Mouse (Mus musculus) ovary, adult 18-20 months (tissue): ENCODE measurements around the gene Prss42.

Experiments
- DNase-seq: peaks from one replicate; pipeline ENCODE4 v3.0.0; 2022; ENCODE audit warnings: low spot score, mixed read lengths

Prss42 gene

GRCm38 (mm10) chr9:110797866-110798265 lies at the start of gene Prss42:
Gene Prss42, plus strand, starts transcription at chr9:110798166.
- DNase-seq, result no peak

DNA sequence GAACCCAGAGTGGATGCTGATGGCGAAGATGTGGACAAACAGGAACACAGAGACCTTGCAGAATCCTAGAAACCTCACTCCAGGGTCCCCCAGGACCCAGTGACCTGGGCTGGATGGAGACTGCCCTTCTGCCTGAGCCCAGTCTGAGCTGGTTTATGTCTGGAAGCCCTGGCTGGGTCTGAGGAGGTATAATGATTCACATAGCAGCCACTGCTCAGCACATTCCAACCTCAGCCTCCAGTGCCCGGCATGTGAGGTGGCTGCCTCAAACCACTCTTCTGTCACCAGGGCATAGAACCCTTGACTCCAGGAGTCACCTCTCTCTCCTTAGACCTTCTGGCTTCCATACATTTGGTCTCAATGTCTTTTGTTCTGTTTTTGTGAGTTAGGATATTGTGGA lies 49.5 kb upstream of the Prss42 start:
- DNase-seq, result no peak

- DNase-seq, result no peak
Observed at GRCm38 (mm10) chr9:110750404-110751187, 47.4 kb upstream of the Prss42 start.

DNA sequence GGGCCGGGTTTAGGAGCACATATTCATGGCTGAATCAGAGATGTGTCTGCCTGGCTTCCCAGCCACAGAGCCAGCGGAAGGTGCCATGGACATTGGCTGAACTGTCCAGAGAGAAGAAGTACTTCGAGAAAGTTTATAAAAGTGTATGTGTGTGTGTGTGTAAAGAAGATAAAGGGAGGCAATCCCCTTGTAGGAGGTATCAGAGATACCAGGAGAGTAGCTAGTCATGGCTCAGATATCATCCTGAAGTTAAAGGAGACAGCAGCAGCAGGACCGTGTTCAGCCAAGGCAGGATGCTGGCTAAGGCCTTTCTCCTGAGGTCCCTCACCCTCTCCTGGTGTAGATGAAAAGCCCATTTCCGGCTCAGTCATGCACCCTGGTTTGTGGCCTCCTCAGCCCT lies 46.6 kb upstream of the Prss42 start:
- no peak for DNase-seq

DNA sequence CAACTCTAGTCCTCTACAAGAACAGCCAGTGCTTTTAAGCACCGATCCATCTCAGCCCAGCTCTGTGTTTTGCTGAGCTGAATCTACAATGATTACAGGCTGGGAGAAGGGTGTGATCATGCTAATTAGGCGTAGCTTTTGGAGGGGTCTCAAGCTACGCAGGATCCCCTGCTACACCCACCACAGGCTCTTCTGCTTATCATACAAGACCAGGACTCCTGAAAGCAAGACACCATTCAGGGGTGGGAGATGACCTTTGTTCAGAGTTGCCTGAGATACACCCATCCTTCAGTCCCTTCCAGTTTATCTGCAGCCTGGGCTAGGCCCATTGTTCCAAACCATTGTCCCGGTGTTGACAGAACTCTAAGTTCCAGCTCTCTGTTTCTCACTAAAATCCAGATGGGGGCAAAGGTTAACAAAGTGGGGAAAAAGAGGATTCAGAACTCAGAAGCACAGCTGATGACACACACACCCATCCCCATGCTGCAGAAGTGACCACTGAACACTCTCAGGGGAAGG lies 45.0 kb upstream of the Prss42 start:
- DNase-seq, result no peak

- DNase-seq, result no peak
Observed at GRCm38 (mm10) chr9:110753773-110754172, 44.2 kb upstream of the Prss42 start.

GRCm38 (mm10) chr9:110757816-110758215 lies 40.1 kb upstream of the Prss42 start:
- no peak for DNase-seq

- DNase-seq, result peak; percentile 50
Observed at GRCm38 (mm10) chr9:110758605-110759004, 39.4 kb upstream of the Prss42 start.

GRCm38 (mm10) chr9:110759265-110759664 lies 38.7 kb upstream of the Prss42 start:
- no peak for DNase-seq

GRCm38 (mm10) chr9:110760886-110761285 lies 37.1 kb upstream of the Prss42 start:
- no peak for DNase-seq

GRCm38 (mm10) chr9:110762763-110763162 lies 35.2 kb upstream of the Prss42 start:
- DNase-seq, result no peak

GRCm38 (mm10) chr9:110763405-110763804 lies 34.6 kb upstream of the Prss42 start:
- no peak for DNase-seq

- no peak for DNase-seq
Observed at GRCm38 (mm10) chr9:110772336-110772735, 25.6 kb upstream of the Prss42 start.

DNA sequence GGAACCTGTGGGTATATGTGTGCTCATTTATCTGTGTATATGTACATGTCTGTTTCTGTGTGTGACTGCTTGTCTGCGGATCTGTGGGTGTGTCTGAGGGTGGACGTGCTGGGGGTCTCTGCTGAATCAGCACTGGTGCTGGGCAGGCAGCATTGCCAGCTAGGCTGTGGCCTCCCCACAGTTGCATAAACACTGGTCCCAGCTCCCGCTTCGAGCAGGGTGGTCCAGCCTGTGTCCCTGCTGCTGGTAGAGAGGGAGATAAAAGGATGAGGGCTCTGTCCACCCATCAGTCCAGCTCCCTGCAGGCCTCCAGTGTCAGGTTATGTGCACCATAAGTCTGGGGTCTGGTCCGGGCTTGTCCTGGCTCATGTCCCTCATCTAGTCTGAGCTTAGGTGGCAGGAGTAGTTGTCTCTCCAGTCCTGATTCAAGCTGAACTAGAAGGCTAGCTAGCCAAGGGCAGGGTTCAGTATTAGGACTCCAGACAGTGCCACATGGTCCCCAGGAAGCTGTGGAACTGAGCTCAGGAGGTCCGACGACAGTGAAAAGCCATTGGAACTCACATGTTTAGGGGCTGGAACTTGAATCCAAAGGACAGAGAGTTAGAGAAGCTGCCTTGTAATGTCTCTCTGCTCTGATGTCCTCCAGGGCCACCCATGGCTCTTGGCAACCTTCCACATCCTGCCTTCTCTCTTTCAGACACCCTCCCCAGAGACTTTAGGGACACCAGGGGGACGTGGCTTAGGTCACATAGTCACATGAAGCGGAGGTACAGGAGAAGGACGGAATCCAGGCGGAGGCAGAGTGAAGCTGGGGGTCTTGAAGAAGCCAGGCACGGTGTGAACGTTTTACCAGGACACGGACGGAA lies 23.3 kb upstream of the Prss42 start:
- DNase-seq, result no peak

DNA sequence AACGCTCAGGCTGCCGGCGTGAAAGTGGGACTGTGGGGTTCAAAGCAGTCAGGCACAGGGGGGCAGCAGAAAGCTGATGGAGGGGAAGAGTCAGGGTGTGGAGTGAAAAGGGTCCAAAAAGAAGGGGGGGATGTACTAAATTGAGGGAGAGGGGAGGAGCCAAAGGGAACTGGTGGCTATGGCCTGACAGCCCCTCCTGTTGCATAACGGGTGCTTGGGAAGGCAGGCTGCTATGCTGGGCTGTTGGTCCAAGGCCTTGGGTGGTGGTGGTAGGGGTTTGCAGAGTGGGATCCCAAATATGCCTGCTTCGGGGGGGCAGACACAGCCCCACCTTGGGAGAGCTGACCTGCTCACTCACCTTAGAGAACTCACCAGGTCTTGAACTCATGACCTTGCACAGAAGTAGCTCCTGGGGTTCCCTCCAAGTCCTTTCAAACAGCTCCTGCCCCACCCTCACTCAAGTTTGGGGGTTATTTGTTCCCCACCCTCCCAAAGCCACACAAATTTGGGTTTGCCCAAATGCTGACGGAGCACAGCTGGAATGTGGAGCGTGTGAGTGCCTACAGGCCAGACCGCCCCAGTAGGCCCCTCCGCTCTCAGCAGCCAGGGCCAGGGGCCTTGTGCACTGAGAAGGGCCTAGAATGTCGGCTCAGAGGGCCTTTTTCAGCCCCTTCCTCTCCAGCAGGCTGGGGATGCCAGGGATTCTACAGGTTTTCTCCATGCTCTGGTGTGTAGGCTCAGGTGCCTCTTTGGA lies 22.5 kb upstream of the Prss42 start:
- DNase-seq, result no peak

DNA sequence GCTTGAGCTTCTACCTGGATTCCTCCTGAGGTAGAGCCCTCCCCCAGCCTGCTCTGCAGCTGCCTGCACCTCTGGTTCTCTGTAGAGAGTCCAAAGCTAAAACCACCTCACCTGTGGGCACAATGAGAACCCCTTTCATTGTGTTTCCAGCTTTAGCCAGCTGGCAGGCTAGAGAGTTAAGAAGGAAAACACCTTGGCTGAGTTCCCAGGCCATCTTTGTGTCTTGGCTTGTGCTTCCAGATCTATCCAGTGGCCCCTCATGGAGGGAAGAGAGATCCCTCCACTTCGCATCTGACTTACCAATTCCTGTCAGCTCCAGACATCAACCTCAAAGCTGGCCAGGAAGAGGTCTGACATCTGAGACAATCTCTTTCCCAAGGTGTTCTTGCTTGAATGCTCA lies 19.9 kb upstream of the Prss42 start:
- no peak for DNase-seq

DNA sequence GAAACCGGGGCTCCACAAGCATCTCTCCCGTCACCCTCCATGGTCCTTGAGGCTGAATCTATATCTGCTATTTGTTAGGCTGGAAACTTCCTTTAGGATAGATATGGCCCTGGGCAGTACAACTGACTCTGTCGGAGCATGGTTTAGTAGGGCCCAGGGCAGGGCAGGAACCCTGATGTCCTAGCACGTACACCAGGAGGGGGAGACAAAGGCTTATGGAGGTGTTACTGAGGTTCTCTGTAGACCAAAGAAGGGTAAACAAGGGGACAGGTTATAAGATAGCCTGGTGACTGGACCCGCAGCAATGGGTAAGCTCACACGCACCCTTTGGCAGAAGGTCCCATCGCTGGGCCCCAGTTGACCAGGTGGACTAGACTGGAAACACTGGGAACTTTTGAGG lies 19.4 kb upstream of the Prss42 start:
- DNase-seq, result no peak

GRCm38 (mm10) chr9:110779242-110779913 lies 18.6 kb upstream of the Prss42 start:
- DNase-seq, result no peak

- peak; percentile 83 for DNase-seq
Observed at GRCm38 (mm10) chr9:110781256-110781721, 16.7 kb upstream of the Prss42 start.

DNA sequence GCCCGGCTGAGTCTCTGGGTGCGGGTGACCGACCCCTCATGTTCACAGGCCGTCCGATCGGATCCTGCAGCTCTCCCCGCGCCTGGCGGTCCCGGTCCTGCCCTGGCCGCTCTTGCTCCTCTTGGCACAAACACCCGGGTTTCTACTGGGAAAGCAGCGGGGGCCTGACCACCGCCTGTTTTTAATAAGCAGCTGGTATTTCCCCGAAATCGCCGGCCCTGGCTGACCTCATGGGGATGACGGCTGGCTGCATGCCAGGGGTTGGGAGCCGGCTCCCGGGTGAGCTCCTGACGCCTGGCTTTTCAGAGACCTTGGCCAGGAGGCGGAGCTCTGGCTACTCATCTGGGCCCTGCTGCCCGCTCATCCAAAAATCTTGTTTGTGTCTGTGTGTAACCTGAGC lies 16.2 kb upstream of the Prss42 start:
- DNase-seq, result peak; percentile 93

GRCm38 (mm10) chr9:110783611-110784010 lies 14.4 kb upstream of the Prss42 start:
- DNase-seq, result no peak

DNA sequence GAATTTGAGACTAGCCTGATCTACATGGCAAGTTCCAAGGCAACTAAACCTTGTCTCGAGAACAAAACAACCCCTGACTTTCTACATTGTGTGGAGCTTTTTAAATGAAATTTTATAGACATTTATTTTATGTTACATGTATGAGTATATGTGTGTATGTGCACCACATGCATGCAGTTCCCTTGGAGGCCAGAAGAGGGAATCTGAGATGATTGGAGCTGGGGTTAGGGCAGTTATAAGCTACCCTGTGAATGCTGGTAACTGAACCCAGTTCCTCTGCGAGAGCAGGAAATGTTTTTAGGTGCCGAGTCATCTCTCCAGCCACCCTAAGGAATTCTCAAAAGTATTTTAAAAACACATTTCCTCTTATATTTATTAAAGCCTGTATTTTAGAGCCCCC lies 9.8 kb upstream of the Prss42 start:
- no peak for DNase-seq
